7 mouse cellular contexts compared by ENCODE assay signal in the genomic region with DNA sequence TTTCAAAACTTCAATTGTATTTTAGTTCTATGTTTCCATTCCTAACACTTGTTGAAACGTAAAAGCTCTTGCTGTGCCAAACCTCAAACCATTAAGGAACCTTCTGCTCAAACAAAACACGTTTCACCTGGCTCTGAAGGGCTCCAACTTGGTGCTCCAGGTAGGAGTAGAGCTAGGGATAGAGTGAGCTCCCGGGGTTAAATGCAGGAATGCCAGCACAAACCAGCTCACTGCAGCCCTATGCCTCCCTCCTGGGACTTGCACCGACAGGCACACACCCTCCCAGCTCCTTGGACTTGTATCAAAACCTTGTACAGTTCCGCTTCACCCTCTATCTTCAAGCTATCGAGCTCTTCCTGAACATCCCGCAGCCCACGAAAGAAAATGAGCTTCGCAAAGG.
DNase-seq lines count a peak whose midpoint lies in the region; ATAC-seq lines count a peak whose summit lies in the region.

No protein-coding gene starts in this region.

- H3K9ac ChIP-seq in heart, embryonic 16.5 days (ENCODE audit: low read length): no peak overlapping the region

- no peaks in the 10 kb centered on the region for H3K9me3 ChIP-seq in heart, embryonic 16.5 days (replicated peaks; ENCODE audit: control insufficient read depth, low read length)

- H3K27ac ChIP-seq in heart, embryonic 16.5 days (ENCODE audit: low read length): peak overlapping the region; percentile 0

- peak overlapping the region; percentile 97 for H3K4me2 ChIP-seq in heart, embryonic 16.5 days (ENCODE audit: low read depth, low read length)

- 38% methylated on average over 9 of the region's 9 CpGs for WGBS in heart, embryonic 16.5 days

- peaks cover 26% of the 10 kb centered on the region for H3K4me1 ChIP-seq in heart, embryonic 16.5 days (ENCODE audit: control insufficient read depth, insufficient read depth, low read length)

- ATAC-seq in heart, embryonic 16.5 days (replicated peaks; ENCODE audit: extremely low read depth, insufficient read depth, low FRiP score): no peak

- no peaks in the 10 kb centered on the region for H3K36me3 ChIP-seq in heart, embryonic 16.5 days (ENCODE audit: control insufficient read depth, insufficient read depth)

- DNase-seq in urinary bladder, adult 2 months (ENCODE audit: low spot score): peak; percentile 35
- no peak for DNase-seq in urinary bladder, postnatal 10 days (ENCODE audit: low spot score)
- DNase-seq in kidney, postnatal 36 days: peak; percentile 29 to 34
- no peak for DNase-seq in right cerebral cortex, postnatal 14 days
- DNase-seq in spleen, postnatal 4 days (ENCODE audit: low spot score in 2 of 2): no peak
- DNase-seq in cerebellum, adult 8-10 months: no peak

- H3K4me3 ChIP-seq in heart, embryonic 16.5 days (ENCODE audit: low read length): peak overlapping the region; percentile 68

- H3K27me3 ChIP-seq in heart, embryonic 16.5 days (ENCODE audit: control insufficient read depth, insufficient read depth, low read length): no peaks in the 10 kb centered on the region

Comparison
In these comparisons a context has a peak if more than half of its experiments do, and no peak if none do; other contexts are left out.
1. DNase-seq: peak in urinary bladder, adult 2 months (single experiment) and kidney, postnatal 36 days (2 of 2); none in urinary bladder, postnatal 10 days (single experiment), right cerebral cortex, postnatal 14 days (single experiment), spleen, postnatal 4 days (0 of 2) and cerebellum, adult 8-10 months (single experiment).